Mouse (Mus musculus): ENCODE measurements around the gene Tmem132d.

Gene Tmem132d

DNA sequence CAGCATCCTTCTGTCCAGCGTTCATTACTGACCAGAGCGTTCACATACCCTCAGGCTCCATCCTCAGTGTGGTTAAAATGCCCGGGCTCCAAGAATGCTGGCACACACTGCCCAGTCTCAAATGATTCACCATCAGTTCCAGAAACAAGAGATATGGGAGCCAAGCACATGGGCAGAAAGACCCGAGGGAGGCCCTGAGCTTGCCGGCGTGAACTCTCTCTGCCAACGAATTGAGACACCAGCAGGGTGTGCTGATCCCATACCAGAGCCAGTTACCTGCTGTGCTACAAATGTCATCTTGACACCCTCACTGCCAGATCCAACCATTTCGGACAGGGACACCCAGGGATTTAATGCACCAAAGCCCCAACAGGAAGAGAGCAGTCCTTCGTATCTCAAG, 25.3 kb downstream of the Tmem132d start:
- no peak for DNase-seq (ENCODE audit: low spot score in 2 of 2)

GRCm38 (mm10) chr5:128405071-128405470, 27.8 kb downstream of the Tmem132d start:
- no peak for DNase-seq (ENCODE audit: low spot score in 2 of 2)

GRCm38 (mm10) chr5:128404223-128404622, 28.7 kb downstream of the Tmem132d start:
- no peak for DNase-seq (ENCODE audit: low spot score in 2 of 2)

GRCm38 (mm10) chr5:128392372-128392771, 40.5 kb downstream of the Tmem132d start:
- DNase-seq (ENCODE audit: low spot score in 2 of 2): no peak

GRCm38 (mm10) chr5:128389665-128390064, 43.2 kb downstream of the Tmem132d start:
- DNase-seq (ENCODE audit: low spot score in 2 of 2): no peak

- DNase-seq (ENCODE audit: low spot score in 2 of 2): no peak
These were observed 44.3 kb downstream of the Tmem132d start for GRCm38 (mm10) chr5:128388358-128389141.

- DNase-seq (ENCODE audit: low spot score in 2 of 2): no peak
These were observed 63.1 kb downstream of the Tmem132d start for GRCm38 (mm10) chr5:128369814-128370213.

- DNase-seq (ENCODE audit: low spot score in 2 of 2): no peak
These were observed 63.8 kb downstream of the Tmem132d start for GRCm38 (mm10) chr5:128369111-128369510.

- no peak for DNase-seq (ENCODE audit: low spot score in 2 of 2)
These were observed 67.5 kb downstream of the Tmem132d start for GRCm38 (mm10) chr5:128365261-128365985.

- DNase-seq (ENCODE audit: low spot score in 2 of 2): no peak
These were observed 71.8 kb downstream of the Tmem132d start for GRCm38 (mm10) chr5:128360946-128361675.

DNA sequence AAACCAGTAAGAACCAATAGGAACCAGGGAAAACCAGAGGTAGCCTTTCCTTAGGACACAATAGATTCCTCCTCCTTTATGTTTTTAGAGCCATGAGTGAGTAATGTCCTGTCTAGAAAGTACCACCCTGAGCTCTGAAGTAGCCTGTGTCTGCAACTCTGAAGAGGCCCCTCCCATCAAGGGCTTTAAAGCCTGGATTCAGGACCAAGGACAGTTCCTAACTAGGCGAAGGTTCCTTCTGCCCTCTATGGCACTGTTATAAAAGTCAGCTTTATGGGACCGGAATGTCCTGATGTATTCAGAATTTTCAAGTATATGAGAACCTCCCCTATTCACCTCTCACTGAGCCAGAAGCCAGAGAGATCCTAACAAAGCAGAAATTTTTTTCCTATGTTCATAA, 84.0 kb downstream of the Tmem132d start:
- DNase-seq (ENCODE audit: low spot score in 2 of 2): no peak

GRCm38 (mm10) chr5:128336841-128337240, 96.0 kb downstream of the Tmem132d start:
- no peak for DNase-seq (ENCODE audit: low spot score in 2 of 2)

- no peak for DNase-seq (ENCODE audit: low spot score in 2 of 2)
These were observed 100.1 kb downstream of the Tmem132d start for GRCm38 (mm10) chr5:128332766-128333165.

DNA sequence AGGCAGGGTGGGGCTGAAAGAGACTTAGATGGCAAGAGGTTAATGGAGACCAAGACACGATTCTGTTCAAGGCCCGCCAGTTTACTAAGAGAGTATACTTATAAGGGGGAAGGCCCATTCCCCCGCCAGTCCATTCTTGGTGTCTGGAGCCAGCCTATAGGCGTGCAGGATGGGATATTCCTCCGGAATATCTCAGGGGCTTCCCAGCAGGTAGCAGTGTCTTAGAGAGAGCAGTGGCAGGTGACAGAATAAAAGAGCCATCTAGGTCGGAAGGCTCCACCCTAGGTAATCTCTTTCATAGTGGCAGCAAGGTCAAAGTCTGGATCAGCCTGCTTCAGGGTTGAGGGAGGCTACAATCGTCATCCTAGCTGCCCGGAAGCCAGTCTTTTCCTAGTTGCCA, 102.5 kb downstream of the Tmem132d start:
- no peak for DNase-seq (ENCODE audit: low spot score in 2 of 2)

- no peak for DNase-seq (ENCODE audit: low spot score in 2 of 2)
These were observed 130.5 kb downstream of the Tmem132d start for GRCm38 (mm10) chr5:128302387-128302786.

DNA sequence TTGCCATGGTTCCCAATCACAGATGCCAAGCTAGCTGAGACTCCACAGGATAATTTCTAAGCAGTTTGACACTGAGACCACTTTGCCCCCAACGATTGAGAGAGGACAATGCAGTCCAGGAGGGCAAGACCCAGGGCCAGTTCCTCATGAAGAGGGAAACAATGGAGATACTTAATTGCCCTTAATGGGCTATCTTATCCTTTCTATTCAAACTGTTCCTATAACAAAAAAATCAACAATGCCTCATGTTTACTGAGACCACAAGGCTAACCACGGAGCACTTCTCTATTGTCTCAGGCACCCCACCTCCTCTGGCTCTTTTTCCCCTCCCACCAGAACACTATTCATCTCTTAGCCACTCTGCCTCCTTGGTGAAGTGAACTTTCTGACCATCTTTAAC, 141.7 kb downstream of the Tmem132d start:
- DNase-seq (ENCODE audit: low spot score in 2 of 2): no peak

- no peak for DNase-seq (ENCODE audit: low spot score in 2 of 2)
These were observed 159.6 kb downstream of the Tmem132d start for GRCm38 (mm10) chr5:128273255-128273654.

DNA sequence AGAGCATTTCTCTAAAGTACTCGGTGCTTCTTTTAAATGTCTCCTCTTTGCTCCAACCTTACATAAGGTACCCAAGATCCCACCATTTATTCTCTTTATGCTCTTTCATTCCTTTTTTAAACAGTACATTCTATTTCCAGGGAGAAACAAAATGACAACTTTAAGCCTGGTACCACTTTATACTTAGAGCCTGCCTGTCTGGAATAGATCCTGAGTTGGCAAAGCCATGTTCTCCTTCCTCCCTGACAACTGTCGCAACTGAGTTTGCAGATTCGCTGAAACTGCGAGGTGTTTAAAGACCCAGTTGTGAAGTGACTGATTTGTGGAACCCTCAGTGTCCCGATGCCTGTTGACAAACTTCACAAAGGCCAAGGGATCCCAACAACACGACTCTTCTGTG, 165.5 kb downstream of the Tmem132d start:
- DNase-seq (ENCODE audit: low spot score in 2 of 2): no peak

DNA sequence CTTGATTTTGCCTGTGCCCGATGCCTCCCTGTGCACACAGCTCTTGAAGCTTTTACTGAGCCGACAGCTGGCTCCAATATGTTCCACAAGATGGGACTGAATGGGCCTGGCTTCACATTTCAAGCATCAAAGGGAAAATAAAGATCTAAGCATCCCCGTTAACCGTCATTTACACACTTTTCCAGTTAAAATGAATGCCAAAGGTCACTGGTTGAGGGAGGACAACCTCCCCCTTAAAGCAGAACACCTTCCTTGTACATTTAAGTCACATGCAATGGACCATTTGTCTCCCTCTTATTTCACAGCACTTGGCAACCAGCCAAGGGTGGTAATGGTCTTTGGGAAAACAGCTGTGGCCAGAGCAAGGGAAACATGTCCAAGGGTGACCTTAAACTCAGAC, 188.7 kb downstream of the Tmem132d start:
- no peak for DNase-seq (ENCODE audit: low spot score in 2 of 2)

DNA sequence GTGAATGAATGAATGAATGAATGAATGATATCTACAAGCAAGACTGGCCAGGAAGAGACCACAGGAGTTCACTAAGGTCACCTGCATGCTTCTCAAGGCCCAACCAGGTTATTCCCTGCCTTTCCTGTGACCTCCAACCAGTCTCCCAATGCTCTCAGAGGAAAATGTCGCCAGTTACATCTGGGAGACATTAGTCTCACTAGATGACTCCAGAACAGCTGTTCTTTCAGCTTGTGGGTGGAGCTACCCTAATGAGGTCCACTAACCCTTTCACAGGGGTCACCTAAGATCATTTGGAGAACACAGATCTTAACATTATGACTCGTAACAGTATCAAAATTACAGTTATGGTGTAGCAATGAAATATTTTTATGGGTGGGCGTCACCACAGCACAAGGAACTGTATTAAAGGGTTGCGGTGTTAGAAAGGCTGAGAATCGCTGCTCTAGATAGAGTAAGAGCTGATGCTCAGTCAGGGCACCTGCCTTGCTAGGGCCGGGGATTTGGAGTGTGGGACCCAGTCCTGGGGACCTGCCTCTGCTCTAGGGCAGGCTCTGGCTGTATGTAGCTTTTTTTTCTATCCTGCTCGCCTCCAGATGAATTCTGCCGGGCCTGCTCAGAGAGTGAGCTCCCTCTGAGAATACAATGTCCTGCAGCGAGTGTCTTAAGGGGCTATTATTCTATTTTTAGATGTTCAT, 196.1 kb downstream of the Tmem132d start:
- no peak for DNase-seq (ENCODE audit: low spot score in 2 of 2)

DNA sequence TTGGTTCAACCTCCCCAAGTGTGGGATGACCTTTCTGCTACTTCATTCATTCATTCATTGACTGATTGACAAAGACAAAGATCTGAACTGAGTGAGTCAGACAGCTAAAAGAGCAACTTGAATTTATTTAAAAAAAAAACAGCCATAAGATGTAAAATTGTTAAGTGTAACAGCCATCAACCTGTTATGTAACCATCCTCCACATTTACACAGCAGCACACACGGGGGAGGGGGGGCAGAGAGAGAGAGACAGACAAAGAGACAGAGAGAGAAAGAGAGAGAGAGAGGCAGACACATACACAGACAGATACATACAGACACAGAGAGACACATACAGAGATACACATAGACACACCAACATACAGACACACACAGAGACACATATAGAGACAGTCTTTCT, 197.3 kb downstream of the Tmem132d start:
- no peak for DNase-seq (ENCODE audit: low spot score in 2 of 2)

GRCm38 (mm10) chr5:128233101-128233500, 199.8 kb downstream of the Tmem132d start:
- DNase-seq (ENCODE audit: low spot score in 2 of 2): no peak

Data from thymus, postnatal 10 days (tissue).